Mouse (Mus musculus) monocyte, adult 5-6 weeks (primary cell): Measurements from ENCODE around the gene Slc39a11. TPM values are rescaled to one million over a fixed set of nuclear protein-coding genes. Genes with fewer than 3 reads are reported as not detected.
"Not testable (repeated sequence)": the region's sequence is repeated elsewhere in the genome, so short reads cannot be mapped to it uniquely, and the experiment has no call there.

Experiments used
- ATAC-seq: fragments of 153-309, 156-312 bp; replicated peaks from 2 replicates; pipeline ENCODE4 v1.8.0; 2017; ENCODE audit warnings: mild to moderate bottlenecking; ENCODE audit not compliant: low TSS enrichment, insufficient number of reproducible peaks, severe bottlenecking, poor library complexity, low FRiP score
- total RNA-seq: library from RNA; stranded (forward); fragments of 200-1000, 200-491, 200-594 nt; gene quantifications from 3 replicates; pipeline ENCODE4 v1.2.3, GENCODE M21; 2017

Slc39a11 gene
- total RNA-seq, 1 experiment from 2014 or later, result 8.9 TPM

DNA sequence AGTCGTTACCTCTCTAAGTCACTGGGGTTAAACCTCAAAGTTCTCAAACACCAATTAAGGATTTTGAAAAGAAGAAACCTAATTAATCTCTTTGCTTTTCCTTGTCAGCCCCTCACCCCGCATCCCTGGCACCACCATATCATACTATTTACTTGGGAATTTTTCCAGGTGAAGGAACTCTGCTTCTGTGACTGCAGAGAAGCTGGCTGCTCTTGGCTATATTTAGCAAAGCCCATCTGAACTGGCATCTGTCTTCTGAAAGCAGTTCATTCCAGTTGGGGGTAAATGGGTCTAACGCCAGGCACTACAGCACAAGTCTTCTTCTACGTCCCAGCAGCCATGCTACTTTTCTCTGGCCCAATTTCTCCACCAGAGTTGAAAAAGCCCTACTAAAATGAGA is 23.7 kb upstream of the Slc39a11 start:
- no peak for ATAC-seq

DNA sequence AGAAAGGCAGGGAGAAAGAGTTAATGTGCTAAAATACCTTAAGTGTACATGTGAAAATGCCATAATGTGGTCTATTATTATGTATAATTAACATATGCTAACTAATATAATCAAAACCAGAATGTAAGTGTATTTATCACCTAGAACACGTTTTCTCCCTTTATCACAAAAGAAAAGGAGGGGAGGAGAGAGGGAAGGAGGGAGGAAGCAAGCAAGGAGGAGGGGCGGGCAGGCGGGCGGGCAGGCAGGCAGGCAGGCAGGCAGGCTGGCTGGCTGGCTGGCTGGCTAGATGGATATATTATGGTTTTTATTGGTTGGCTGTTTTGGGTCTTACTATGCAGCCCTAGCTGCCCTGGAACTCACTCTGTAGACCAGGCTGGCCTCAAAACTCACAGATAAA is 19.8 kb upstream of the Slc39a11 start:
- no peak for ATAC-seq

DNA sequence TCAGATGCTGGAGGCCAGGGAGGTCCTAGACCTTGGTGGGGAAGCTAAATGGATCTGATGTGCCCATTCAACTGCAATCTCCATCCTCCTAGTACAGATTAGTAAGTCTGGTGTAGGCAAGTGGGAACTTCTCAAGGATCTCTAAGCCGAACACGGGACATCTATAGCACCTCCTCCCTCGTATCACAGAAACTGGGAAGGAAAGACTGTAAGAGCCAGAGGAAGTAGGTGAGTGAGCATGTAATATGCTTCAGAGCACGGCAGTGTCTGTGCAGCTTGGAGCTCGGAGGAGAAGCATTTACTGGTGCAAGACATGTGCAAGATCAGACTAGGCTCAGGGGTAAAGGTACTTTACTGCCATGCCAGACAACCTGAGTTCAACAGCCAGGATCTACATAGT is 19.0 kb upstream of the Slc39a11 start:
- ATAC-seq, result no peak

DNA sequence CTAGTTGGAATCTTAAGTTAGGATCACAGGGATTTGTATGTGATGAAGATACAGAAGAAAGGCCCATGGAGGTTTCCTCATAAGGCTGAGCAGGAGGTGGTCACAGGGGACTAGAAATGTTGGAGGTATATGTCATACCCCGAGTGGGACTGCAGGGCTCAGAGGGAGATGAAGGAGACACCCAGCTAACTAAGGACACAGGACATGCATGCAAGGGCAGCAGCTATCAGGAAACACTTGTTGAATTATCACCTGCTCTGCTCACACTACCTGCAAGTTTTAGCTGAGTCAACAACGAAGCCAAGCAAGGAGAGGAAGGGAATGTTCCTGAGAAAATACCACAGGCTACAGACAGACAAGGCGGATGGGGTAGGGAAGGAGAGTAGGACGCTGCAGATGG is 17.8 kb upstream of the Slc39a11 start:
- ATAC-seq, result no peak

DNA sequence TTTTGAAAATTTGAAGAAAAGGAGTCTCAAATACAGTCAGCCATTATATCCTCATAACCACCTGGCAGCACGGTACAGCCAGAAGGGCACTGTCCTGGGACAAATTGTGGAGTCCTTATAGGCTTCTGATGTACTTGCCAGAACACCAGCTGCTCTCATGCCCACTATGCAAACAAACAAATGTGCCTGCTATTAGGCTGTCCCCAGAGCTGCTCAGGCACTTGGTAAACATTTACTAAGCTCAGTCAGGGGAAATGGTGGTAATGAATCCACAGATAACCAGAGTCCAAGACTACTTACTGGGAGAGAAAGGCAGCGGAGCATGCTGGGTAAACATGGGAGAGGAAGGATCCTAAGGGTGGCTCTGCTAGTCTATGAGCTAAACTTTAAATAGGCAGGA is 17.2 kb upstream of the Slc39a11 start:
- no peak for ATAC-seq

DNA sequence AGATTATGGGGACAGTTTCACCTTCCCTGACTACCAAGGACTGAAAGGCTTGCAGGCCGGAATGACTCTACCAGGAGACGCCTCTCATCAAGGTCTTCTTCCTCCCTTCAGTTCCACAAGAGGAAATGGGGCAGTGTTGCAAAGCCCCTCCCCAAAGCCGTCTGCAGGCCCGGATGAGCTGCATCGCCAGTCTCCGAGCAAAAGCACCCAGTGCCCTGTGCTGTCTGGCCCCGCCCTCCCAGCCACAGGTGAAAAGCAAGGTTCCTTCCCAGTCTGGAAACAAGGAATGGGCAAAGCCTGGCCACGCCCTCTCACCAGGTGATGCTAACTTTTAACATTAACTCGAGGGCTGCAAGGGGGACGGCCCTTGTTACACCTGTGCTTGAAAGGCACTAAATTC is 16.8 kb upstream of the Slc39a11 start:
- no peak for ATAC-seq

DNA sequence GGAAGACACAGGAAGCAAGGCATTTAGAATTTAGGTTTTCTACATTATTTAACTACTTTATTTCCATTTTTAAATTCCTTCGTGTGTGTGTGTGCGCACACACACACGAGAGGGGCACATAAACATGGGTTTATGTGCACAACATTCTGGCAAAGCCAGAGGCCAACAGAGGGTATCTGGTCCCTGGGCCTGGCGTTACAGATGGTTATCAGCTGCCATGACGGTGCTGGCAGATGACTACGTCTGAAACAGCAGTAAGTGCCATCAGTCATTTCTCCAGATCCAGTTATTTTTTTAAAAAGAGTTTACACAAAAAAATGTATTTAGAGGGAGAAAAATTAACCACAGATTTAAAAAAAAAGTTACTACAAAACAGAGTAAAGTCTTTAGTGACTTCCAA is 16.3 kb upstream of the Slc39a11 start:
- ATAC-seq, result no peak

DNA sequence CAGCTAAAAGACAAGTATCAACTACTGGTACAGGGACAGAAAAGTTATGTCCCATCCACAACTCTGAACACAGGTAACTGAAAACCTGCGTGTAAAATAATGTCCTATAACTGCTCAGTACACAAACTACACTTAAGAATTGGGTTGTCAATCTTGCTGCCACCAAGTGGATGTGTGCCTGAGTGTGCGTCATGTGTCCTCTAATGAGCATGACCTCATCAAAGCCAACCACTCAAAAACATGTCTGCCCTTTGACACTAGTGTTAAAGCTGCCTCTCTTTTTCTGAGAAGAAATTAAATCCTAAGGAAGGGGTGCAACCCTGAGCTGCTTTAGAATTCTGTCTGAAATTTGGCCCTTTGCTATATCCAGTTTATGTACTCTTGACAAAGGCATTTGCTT is 14.4 kb upstream of the Slc39a11 start:
- ATAC-seq, result no peak

DNA sequence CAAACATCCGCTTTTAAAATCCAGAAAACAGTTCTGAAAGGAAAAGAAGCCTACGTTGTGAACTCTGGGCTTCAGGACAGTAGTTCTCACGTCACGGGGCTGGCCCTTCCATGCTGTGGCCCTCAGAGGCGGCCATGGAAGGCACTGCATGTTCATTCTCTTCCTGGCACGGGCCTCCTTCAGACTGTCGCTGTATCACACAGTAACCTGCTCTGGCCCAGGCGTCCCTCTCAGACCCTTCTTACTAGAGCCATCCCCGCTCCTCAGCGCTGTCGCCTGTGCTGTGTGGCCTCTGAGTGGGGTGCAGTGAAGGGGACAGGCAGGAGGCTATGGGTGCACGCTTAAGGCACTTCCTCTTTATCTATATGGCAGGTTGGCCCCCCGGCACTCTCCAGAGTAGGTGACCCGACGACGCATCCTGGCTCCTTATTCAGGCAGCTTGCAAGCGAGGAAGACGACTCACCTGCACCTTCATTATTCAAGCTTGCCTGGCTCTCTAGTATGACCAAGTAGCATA is 12.0 kb upstream of the Slc39a11 start:
- no peak for ATAC-seq

DNA sequence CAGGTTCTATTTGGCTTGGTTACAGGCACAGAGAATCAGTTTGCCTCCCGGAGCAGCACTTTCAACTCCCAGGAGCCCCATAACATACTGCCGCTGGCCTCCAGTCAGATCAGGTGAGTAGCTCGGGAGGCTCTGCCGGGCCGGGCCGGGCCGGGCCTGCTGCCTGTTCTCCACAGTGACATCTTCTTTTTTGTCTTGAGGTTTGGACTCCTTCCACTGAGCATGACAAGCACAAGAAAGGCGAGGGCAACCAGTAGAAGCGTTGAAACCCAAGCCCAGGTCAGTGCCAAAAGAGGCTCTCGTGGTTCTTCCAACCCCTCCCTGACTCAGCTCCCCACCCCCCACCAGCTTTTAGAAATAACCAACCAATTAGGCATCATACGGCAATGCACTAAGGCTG is 11.1 kb upstream of the Slc39a11 start:
- ATAC-seq, result no peak

DNA sequence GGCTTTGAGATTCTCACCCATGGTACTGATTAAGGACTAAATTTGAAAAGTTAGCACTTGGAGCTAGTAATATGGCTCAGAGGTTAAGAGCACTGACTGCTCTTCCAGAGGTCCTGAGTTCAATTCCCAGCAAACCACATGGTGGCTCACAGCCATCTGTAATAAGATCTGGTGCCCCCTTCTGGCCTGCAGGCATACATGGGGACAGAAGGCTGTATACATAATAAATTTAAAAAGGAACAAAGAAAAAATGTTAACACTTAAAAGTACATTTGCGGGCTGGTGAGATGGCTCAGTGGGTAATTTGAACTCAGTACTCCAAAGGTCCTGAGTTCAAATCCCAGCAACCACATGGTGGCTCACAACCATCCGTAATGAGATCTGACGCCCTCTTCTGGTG is 10.3 kb upstream of the Slc39a11 start:
- ATAC-seq, result not testable (repeated sequence)

DNA sequence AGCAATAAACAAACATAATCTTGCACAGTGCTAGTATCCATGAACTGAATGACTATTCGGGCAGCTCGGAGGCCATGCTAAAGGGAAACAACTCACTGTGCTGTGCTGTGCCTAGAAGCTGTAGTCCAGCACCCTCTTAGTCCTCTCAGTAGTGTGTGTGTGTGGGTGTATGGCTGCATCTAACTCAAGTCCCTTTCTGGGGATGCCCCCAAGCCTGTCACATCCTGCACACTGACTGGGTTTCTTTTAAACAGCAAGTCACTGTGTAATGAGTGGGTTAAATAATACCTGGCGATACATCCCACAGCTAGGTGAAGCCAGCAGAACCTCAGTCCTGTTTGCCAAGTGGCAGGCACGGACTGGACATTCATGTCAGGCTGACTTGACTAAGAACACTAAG is 8.9 kb upstream of the Slc39a11 start:
- no peak for ATAC-seq

DNA sequence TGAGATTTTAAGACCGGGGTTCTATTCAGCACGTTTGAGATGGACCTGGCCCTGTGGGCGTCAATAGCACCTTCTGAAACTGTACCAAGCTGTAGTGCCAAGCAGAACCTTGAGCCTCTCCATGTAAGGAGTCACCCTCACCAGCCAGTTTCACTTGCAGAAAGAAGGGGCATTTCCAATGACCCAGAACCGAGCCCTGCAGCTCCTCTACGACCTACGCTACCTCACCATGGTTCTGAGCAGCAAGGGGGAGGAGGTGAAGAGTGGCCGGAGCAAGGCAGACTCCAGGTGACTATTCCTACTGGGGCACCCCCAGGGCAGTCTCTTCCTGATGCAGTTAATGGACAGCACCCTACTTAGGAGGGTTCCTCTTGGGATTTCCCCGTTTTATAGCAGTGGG is 8.4 kb upstream of the Slc39a11 start:
- ATAC-seq, result no peak

DNA sequence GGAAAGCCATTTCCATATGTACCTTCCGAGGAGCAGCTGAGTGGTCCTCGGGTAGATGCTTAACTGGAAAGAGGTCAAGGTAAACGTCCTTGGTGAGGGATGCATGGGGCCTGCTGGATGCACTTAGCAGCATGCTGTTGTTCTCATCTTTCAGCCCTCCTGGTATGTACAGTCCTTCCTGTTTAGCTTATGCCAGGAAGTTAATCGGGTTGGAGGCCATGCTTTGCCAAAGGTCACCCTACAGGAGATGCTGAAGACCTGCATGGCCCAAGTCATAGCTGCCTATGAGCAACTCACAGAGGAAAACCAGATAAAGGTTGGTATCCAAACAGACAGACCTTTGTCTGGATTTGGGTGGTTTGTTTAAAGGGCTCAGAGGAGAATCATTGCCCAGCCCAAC is 7.3 kb upstream of the Slc39a11 start:
- no peak for ATAC-seq

DNA sequence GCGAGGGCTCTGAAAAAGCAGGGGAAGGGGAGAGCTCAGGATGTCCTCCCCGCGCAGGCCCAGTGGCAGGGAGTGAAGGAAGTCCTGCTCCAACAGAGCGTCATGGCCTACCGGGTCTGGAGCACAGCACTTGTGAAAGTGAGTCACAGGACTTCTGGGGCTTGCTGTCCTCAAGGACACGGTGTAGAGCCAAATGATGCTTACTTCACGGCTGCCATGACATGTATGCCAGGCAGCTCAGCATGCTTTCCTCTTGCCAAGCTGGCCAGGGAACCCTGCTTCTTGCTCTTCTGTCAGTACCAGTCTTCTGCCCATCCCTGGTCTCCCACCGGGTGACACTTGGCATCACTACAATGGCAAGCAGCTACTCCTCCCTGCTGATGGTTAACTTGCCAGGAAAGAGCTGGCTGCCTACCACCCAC is 6.6 kb upstream of the Slc39a11 start:
- no peak for ATAC-seq

DNA sequence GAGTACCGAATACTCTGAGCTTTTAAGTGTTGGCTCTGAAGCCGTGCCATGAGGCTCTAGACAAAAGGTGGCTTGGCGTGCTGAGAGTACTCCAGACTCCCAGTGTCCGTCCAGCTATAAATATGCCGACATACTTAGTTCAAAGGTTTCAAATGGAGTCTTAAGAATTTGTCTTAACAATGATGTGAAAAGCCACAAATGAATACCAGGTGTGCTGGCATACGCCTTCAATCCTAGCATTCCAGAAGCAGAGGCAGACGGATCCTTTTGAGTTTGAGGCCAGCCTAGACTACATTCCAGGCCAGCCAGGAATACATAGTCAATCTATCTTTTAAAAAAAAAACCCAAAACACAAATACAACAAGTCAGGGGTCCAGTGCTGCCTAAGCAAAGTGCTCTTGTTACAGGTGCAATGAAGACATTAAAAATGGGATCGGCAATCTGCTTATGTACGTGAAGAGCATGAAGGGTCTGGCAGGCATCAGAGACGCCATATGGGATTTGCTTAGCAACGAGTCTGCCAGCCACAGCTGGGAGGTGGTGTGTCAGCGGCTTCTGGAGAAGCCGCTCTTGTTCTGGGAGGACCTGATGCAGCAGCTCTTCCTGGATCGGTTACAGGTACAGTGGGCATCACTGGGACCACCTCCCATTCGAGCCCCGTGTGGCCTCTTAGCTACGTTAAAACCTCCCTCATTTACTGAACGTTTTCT is 4.8 kb upstream of the Slc39a11 start:
- no peak for ATAC-seq

DNA sequence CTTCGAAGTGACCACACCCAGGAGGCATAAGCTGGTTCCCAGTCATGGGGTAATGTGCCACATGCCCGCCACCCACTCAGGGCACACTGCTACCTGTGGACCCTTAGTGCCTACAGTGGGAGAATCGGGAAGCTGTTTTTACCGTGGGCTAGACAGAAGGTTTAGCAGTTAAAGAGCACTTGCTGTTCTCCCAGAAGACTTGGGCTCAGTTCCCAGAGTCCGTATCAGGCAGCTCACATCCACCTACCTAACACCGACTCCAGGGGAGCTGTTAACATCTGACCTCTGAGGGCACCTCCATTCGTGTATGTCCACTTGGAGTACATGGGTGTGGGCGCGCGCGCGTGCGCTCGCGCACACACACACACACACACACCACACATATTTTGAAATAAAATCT is 4.2 kb upstream of the Slc39a11 start:
- ATAC-seq, result no peak

DNA sequence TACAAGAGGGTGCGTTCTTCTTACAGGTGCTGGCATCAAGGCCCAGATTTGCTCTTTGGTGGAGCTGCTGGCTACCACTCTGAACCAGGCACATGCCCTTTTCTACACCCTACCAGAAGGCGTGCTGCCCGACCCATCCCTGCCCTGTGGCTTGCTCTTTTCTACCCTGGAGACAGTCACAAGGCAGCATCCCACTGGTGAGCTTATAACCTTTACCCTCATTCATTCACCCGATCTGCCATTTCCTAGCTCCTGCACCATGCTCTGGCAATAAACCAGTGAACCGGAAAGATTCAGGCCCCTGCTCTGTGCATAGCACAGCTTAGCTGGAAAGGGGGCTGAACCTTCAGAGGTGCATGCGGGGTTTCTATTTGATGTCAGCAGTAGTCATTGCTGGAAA is 2.6 kb upstream of the Slc39a11 start:
- ATAC-seq, result no peak

DNA sequence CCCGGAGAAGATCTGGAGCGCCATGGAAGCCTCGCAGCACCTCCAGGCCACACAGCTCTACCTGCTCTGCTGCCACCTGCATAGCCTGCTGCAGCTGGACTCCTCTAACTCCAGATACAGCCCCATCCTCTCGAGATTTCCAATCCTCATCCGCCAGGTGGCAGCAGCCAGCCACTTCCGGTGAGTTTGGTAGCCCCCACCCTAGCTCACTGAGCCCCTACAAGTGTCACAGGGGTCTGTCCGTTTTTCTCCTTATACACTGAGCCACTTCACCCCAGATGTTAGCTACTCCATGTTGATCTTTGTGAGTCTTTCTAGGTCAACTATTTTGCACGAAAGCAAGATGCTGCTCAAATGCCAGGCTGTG is 2.0 kb upstream of the Slc39a11 start:
- no peak for ATAC-seq

DNA sequence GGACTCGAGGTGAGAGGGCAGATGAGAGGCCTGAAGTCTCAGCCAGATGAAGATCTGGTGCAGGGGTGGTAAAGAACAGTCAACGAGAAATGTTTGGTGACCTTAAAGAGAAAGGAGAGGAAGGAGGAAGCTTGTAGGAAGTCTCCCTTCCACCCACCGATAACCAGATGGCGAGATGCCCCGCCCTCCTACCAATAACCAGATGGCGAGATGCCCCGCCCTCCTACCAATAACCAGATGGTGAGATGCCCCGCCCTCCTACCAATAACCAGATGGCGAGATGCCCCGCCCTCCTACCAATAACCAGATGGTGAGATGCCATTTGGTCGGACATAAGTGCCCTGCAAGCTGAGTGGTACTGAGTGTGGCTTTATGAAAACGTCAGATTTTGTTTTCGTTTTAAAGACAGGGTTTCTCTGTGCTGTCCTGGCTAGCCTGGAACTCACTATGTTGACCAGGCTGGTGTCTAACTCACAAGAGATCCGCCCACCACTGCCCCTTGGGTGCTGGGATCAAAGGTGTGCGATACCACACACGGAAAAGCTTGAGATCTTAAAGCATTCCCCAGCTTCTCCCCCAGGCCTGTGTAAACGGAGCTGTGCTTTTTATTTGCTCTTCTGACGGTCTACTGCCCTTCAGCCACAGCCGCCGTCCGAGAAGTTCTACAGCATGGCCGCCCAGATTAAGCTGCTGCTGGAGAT is 1.5 kb upstream of the Slc39a11 start:
- no peak for ATAC-seq
